Mouse (Mus musculus) MEL (cell line): ENCODE data around the gene Artn.

Experiments used
- ELF1 ChIP-seq: IDR thresholded peaks from 2 replicates; pipeline ENCODE4 v1.6.1; 2014; ENCODE audit warnings: low read depth, mild to moderate bottlenecking, inconsistent platforms, low read length, improper control_type of control experiment, moderate library complexity
- ETS1 ChIP-seq: IDR thresholded peaks from 2 replicates; pipeline ENCODE4 v1.6.1; 2012; ENCODE audit warnings: low read depth, mild to moderate bottlenecking, inconsistent platforms, low read length, improper control_type of control experiment, moderate library complexity
- MEF2A ChIP-seq: IDR thresholded peaks from 2 replicates; pipeline ENCODE4 v1.6.1; 2014; ENCODE audit warnings: low read depth, mild to moderate bottlenecking, inconsistent platforms, low read length, improper control_type of control experiment; ENCODE audit not compliant: poor library complexity, insufficient replicate concordance, severe bottlenecking; ENCODE audit errors: extremely low read depth
- POLR2A ChIP-seq, 2 experiments: IDR thresholded peaks; 2 replicates each; pipeline ENCODE4 v1.6.1; 2011 to 2012; ENCODE audit warnings: low read length in 2 of 2, mild to moderate bottlenecking in 2 of 2, control low read depth in 1 of 2, improper control_type of control experiment in 1 of 2, low read depth in 1 of 2, moderate library complexity in 1 of 2; ENCODE audit not compliant: control insufficient read depth in 1 of 2, insufficient read depth in 1 of 2, poor library complexity in 1 of 2
- TAL1 ChIP-seq: IDR thresholded peaks from 2 replicates; pipeline ENCODE4 v1.6.1; 2012; ENCODE audit warnings: mild to moderate bottlenecking, inconsistent platforms, low read length, moderate library complexity, mixed read lengths

GRCm38 (mm10) chr4:117894601-117895000 is 35.0 kb downstream of the Artn start:
- no peak for TF ChIP-seq TAL1
- TF ChIP-seq POLR2A (IDR thresholded peaks at IDR 0.05; ENCODE audit: control insufficient read depth in 1 of 2, insufficient read depth in 1 of 2, low read depth in 1 of 2, low read length in 2 of 2, poor library complexity in 1 of 2) = no peak
- TF ChIP-seq ETS1 = no peak
- no peak for TF ChIP-seq MEF2A
- TF ChIP-seq ELF1 = no peak
